Mouse (Mus musculus): ENCODE data around the gene Ankfn1.

Ankfn1 gene

GRCm38 (mm10) chr11:89777431-89777830 lies at the start of gene Ankfn1:
Gene Ankfn1, minus strand, starts transcription at chr11:89777653.
- DNase-seq (ENCODE audit: low read depth in 1 of 2, low spot score in 2 of 2), result no peak

GRCm38 (mm10) chr11:89823661-89824446 lies 46.4 kb upstream of the Ankfn1 start:
- no peak for DNase-seq (ENCODE audit: low read depth in 1 of 2, low spot score in 2 of 2)

DNA sequence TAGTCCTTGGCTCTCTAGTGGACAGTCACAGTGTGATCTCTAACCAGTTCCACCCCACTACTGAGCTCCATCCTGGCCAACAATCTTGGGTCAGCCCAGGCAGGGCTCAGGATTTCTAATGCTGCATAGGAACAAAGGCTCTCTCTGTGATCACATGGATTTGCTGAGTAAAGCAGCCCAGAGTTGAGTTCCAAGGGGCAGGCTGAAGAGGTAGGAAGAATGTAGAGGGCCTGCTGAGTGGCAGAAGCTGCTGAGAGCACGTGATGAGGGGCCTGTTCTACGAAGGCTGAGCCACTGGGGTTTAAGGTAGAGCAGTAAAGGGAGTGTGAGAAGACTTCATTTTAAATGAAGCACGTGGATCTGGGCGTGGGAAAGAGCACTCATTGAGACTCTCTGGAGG lies 41.1 kb upstream of the Ankfn1 start:
- no peak for DNase-seq (ENCODE audit: low read depth in 1 of 2, low spot score in 2 of 2)

DNA sequence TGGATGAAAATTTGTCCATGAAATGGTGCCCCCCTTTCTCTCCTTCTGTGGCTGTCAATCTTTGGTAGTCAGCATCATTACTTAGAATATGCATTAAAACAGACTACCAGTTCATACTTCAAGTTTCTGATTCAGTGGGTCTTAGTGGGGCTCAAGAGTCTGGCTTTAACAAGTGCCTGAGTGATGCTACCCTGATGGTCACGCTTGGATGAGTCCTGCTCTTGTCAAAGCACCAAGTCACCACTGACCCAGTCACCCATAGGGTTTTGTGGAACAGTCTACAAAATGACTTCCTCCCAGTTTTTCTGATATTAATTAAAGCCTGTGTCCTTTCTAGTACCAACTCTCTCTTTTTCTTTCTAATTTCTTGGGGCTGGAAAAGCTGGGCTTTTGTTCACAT lies 34.0 kb upstream of the Ankfn1 start:
- no peak for DNase-seq (ENCODE audit: low read depth in 1 of 2, low spot score in 2 of 2)

- no peak for DNase-seq (ENCODE audit: low read depth in 1 of 2, low spot score in 2 of 2)
Measured at GRCm38 (mm10) chr11:89807998-89808397, 30.5 kb upstream of the Ankfn1 start.

- DNase-seq (ENCODE audit: low read depth in 1 of 2, low spot score in 2 of 2), result no peak
Measured at GRCm38 (mm10) chr11:89804822-89805221, 27.4 kb upstream of the Ankfn1 start.

- no peak for DNase-seq (ENCODE audit: low read depth in 1 of 2, low spot score in 2 of 2)
Measured at GRCm38 (mm10) chr11:89803974-89804373, 26.5 kb upstream of the Ankfn1 start.

GRCm38 (mm10) chr11:89792709-89793108 lies 15.3 kb upstream of the Ankfn1 start:
- DNase-seq (ENCODE audit: low read depth in 1 of 2, low spot score in 2 of 2), result no peak

GRCm38 (mm10) chr11:89776070-89776469 lies 1.4 kb downstream of the Ankfn1 start:
- no peak for DNase-seq (ENCODE audit: low read depth in 1 of 2, low spot score in 2 of 2)

DNA sequence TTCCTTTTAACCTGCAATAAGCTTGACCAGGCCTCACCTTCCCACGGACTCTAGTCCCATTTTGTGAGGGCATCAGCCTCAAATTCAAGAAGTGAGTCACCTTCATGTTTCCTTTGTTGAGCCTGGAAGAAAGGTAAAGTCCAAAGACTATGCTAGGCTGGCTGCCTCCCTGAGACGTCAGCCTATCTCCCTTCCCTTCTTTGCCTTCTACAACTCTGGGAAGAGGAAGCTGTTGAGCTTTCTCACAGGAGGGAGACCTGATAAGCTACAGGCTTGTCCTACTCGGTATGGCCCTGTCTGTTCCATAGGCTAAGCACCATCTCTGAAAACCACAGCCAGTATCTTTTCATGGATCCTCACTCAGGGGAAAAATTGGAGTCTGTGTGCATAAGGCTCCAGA lies 2.5 kb downstream of the Ankfn1 start:
- DNase-seq (ENCODE audit: low read depth in 1 of 2, low spot score in 2 of 2), result no peak

DNA sequence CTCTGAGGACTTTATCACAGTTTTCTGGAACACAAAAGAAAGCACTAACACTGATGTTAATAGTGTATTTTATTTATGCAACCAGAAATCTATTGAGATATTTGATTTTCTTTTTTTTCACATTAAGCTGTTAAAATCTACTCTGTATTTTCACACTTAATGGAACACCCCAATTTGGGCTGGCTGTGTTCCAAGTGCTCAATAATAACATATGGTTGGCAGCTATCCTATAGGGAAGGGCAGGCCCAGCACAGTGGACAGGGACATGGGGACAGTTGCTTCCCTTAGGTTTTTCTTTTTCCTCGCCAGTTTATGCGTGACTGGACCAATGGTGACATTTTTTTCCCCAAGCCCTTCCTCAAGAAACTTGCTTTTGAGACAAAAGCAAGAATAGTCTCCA lies 4.5 kb downstream of the Ankfn1 start:
- no peak for DNase-seq (ENCODE audit: low read depth in 1 of 2, low spot score in 2 of 2)

- no peak for DNase-seq (ENCODE audit: low read depth in 1 of 2, low spot score in 2 of 2)
Measured at GRCm38 (mm10) chr11:89765770-89766148, 11.7 kb downstream of the Ankfn1 start.

- no peak for DNase-seq (ENCODE audit: low read depth in 1 of 2, low spot score in 2 of 2)
Measured at GRCm38 (mm10) chr11:89765014-89765769, 12.3 kb downstream of the Ankfn1 start.

DNA sequence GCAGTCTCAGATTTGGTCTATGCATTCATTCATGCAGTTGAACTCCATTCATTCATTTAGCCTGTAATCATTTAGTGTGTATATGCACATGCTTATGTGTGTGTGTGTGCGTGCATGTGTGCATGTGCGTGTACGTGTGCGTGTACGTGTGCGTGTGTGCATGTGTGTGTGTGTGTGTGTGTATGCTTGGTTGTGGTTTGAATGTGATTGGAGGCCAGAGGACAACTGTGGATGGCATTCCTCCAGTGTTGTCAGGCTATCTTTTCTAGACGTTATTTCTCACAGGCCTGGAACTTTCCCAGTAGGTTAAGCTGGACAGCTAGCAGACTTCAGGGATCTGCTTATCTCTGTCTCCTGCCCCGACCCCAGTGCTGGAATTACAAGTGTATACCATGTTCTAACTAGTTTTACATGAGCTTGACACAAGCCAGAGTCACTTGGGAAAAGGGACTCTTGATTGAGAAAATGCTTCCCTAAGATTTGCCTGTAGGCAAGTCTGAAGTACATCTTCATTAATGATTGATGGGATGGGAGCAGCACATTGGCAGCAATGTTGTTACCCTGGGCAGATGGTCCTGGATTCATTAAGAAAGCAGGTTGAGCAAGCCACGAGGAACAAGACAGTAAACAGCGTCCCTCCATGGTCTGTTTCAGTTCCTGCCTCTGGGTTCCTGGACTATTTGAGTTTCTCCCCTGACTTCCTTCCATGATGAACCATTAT lies 43.3 kb downstream of the Ankfn1 start:
- no peak for DNase-seq (ENCODE audit: low read depth in 1 of 2, low spot score in 2 of 2)

DNA sequence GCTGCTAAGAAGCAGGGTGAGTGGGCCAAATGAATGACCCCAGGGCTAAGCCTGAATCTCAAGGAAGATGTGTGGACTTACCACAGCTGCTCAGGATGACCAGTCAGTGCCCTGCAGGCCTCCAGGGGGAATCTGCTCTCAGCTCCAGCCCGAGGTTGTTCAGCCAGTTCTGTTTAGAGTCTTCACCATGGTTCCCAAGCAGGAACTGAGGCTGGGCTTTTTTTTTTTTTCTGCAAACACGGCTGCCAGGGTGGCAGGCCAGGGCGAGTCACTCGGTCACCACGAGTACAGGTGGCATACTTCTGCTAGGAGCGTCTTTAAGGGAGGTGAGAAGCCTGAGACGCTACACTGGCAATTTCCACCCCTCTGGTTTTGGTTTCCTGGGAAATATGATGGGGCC lies 43.9 kb downstream of the Ankfn1 start:
- DNase-seq (ENCODE audit: low read depth in 1 of 2, low spot score in 2 of 2), result no peak

DNA sequence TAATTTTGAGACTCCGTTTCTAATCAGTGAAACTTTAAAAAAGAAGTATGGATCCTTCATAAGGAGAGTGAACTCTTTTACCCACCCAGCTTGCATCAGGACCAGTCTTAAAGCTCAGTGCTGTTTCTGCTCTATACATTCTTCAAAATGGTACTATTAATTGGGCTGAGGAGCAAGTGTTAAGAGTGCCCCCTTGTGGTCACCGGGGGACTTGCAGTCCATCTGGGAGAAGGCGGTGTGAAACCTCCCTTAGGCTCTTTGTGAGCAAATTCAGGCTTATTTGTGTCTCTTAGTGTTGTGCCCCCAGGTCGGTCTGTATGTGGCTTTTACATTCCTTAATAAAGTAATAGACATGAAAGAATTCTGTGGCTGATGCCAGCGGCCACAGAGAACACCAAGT lies 56.6 kb downstream of the Ankfn1 start:
- no peak for DNase-seq (ENCODE audit: low read depth in 1 of 2, low spot score in 2 of 2)

GRCm38 (mm10) chr11:89718491-89718982 lies 58.9 kb downstream of the Ankfn1 start:
- no peak for DNase-seq (ENCODE audit: low read depth in 1 of 2, low spot score in 2 of 2)

GRCm38 (mm10) chr11:89716351-89716750 lies 61.1 kb downstream of the Ankfn1 start:
- no peak for DNase-seq (ENCODE audit: low read depth in 1 of 2, low spot score in 2 of 2)

DNA sequence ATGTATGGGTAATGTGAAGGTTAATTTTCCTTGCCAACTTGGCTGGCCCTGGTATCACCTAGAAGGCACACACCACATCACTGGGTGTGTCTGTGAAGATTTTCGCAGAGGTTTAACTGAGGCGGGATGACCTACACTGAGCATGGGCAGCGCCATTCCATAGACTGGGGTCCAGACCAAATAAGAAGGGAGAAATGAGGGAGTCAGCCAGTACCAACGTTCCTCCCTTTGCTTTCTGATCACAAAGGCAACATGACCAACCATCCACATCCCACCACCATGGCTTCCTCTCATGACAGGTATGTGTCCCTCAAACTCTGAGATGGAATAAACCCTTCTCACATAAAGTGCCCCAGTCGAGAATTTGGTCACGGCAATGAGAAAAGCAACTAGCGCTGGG lies 68.9 kb downstream of the Ankfn1 start:
- DNase-seq (ENCODE audit: low read depth in 1 of 2, low spot score in 2 of 2), result no peak

- no peak for DNase-seq (ENCODE audit: low read depth in 1 of 2, low spot score in 2 of 2)
Measured at GRCm38 (mm10) chr11:89696431-89697403, 80.7 kb downstream of the Ankfn1 start.

DNA sequence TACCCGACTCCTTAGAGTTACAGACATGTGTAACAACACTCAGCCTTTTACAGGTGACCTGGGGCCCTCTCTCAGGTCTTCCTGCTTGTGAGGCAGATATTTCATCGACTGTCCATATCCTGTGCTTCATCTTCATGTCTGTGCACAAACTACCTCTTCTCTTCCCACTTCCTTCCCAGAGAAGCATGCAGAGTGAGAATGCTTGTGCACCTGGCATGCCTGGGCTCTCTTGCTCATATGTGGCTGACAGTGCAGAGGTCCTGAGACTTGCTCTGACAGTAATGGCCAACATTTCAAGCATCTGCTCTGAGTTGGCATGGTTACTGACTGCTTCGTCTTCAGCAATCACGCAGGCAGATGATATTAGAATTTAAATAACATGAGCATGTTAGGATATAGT lies 83.8 kb downstream of the Ankfn1 start:
- DNase-seq (ENCODE audit: low read depth in 1 of 2, low spot score in 2 of 2), result no peak
